Mouse (Mus musculus) limb, embryonic 12.5 days (tissue): ENCODE results near the gene Lyzl6. TPM values are rescaled to one million over a fixed set of nuclear protein-coding genes. Genes with fewer than 3 reads are reported as not detected.
"Not testable (repeated sequence)": the region's sequence is repeated elsewhere in the genome, so short reads cannot be mapped to it uniquely, and the experiment has no call there.

ENCODE experiments used
- ATAC-seq: fragments of 200-750 bp; cut with Nextera tagmentation; 2 replicates; pipeline ENCODE4 v1.8.0; 2017; ENCODE audit warnings: low read depth, moderate TSS enrichment; ENCODE audit not compliant: insufficient number of reproducible peaks, insufficient read depth, low FRiP score, low TSS enrichment
- H3K27ac ChIP-seq: fragments of 300-500 bp; sonication (generic); 2 replicates; pipeline ENCODE4 v1.5.1; 2016; ENCODE audit warnings: mild to moderate bottlenecking, moderate library complexity
- H3K27me3 ChIP-seq: fragments of 300-500 bp; sonication (generic); 2 replicates; pipeline ENCODE4 v1.6.1; 2016; ENCODE audit warnings: mild to moderate bottlenecking, moderate library complexity
- H3K36me3 ChIP-seq: fragments of 300-500 bp; sonication (generic); 2 replicates; pipeline ENCODE4 v1.6.1; 2016; ENCODE audit warnings: mild to moderate bottlenecking, moderate library complexity
- H3K4me1 ChIP-seq: fragments of 300-500 bp; sonication (generic); replicated peaks from 2 replicates; pipeline ENCODE4 v1.6.1; 2016
- H3K4me2 ChIP-seq: fragments of 300-500 bp; sonication (generic); 2 replicates; pipeline ENCODE4 v1.6.1; 2016; ENCODE audit warnings: mild to moderate bottlenecking, moderate library complexity
- H3K4me3 ChIP-seq: fragments of 300-500 bp; sonication (generic); replicated peaks from 2 replicates; pipeline ENCODE4 v1.5.1; 2016; ENCODE audit warnings: mild to moderate bottlenecking
- H3K9ac ChIP-seq: fragments of 300-500 bp; sonication (generic); replicated peaks from 2 replicates; pipeline ENCODE4 v1.6.1; 2016; ENCODE audit warnings: mild to moderate bottlenecking, moderate library complexity
- H3K9me3 ChIP-seq: fragments of 300-500 bp; sonication (generic); 2 replicates; pipeline ENCODE4 v1.6.1; 2016; ENCODE audit warnings: mild to moderate bottlenecking, moderate library complexity
- WGBS: fragments of 180-500 bp; shearing (Covaris S2); methylation state at CpG from one replicate; pipeline ENCODE4 v1.1.7; 2016; 5-methylcytosine and 5-hydroxymethylcytosine counted together
- polyA plus RNA-seq: library from polyadenylated mRNA; unstranded; fragments of >200 nt; fragmentation: Nextera tagmentation; extraction: Ambion mirVana; gene quantifications from 2 replicates; pipeline ENCODE4 v1.2.1, GENCODE M21; 2016

The Lyzl6 gene
- polyA plus RNA-seq, result not detected in 2 replicates

GRCm38 (mm10) chr11:103638790-103639189 is at the start of gene Lyzl6:
Lyzl6 (minus strand) TSS chr11:103638890.
- ATAC-seq, result no peak
- no peak within 1 kb of the TSS for H3K4me3 ChIP-seq
- no peaks in the 10 kb centered on the region for H3K36me3 ChIP-seq
- H3K27ac ChIP-seq, result no peak within 1 kb of the TSS
- peak within 1 kb of the TSS; percentile 21; the same call in 1 of the 2 replicates for H3K4me2 ChIP-seq
- H3K4me1 ChIP-seq, result no peaks in the 10 kb centered on the region
- 72% methylated on average over 3 of the region's 3 CpGs for WGBS
- H3K9me3 ChIP-seq, result no peaks in the 10 kb centered on the region
- peaks cover 42% of the 10 kb centered on the region for H3K27me3 ChIP-seq
- H3K9ac ChIP-seq, result no peak within 1 kb of the TSS

GRCm38 (mm10) chr11:103686706-103687105 is 48.0 kb upstream of the Lyzl6 start:
- H3K27me3 ChIP-seq, result no peaks in the 10 kb centered on the region
- 76% methylated on average over 6 of the region's 6 CpGs for WGBS
- H3K36me3 ChIP-seq, result peaks cover 75% of the 10 kb centered on the region
- H3K4me2 ChIP-seq, result no peak overlapping the region
- no peak overlapping the region for H3K9ac ChIP-seq
- no peak for ATAC-seq
- no peaks in the 10 kb centered on the region for H3K9me3 ChIP-seq
- H3K27ac ChIP-seq, result no peak overlapping the region
- no peak overlapping the region for H3K4me3 ChIP-seq
- H3K4me1 ChIP-seq, result no peaks in the 10 kb centered on the region

GRCm38 (mm10) chr11:103685261-103685736 is 46.6 kb upstream of the Lyzl6 start:
- no peaks in the 10 kb centered on the region for H3K9me3 ChIP-seq
- no peak overlapping the region for H3K9ac ChIP-seq
- 94% methylated on average over 7 of the region's 7 CpGs for WGBS
- peaks cover 89% of the 10 kb centered on the region for H3K36me3 ChIP-seq
- no peak overlapping the region for H3K4me2 ChIP-seq
- no peak overlapping the region for H3K4me3 ChIP-seq
- H3K4me1 ChIP-seq, result no peaks in the 10 kb centered on the region
- no peaks in the 10 kb centered on the region for H3K27me3 ChIP-seq
- H3K27ac ChIP-seq, result no peak overlapping the region
- ATAC-seq, result no peak

- 88% methylated on average over 11 of the region's 11 CpGs for WGBS
- no peak for ATAC-seq
Measured at GRCm38 (mm10) chr11:103683667-103684334, 45.1 kb upstream of the Lyzl6 start.

GRCm38 (mm10) chr11:103677042-103677441 is 38.4 kb upstream of the Lyzl6 start:
- ATAC-seq, result not testable (repeated sequence)
- 40% methylated on average over 2 of the region's 2 CpGs for WGBS

More at GRCm38 (mm10) chr11:103683667-103684334, 45.1 kb upstream of the Lyzl6 start:
- H3K36me3 ChIP-seq, result peaks cover 98% of the 10 kb centered on the region
- H3K4me2 ChIP-seq, result no peak overlapping the region
- no peaks in the 10 kb centered on the region for H3K27me3 ChIP-seq
- H3K9ac ChIP-seq, result no peak overlapping the region
- H3K9me3 ChIP-seq, result no peaks in the 10 kb centered on the region
- H3K4me3 ChIP-seq, result no peak overlapping the region
- H3K4me1 ChIP-seq, result no peaks in the 10 kb centered on the region
- H3K27ac ChIP-seq, result no peak overlapping the region

GRCm38 (mm10) chr11:103675556-103675955 is 36.9 kb upstream of the Lyzl6 start:
- WGBS, result 33% methylated on average over 3 of the region's 3 CpGs
- H3K27me3 ChIP-seq, result no peaks in the 10 kb centered on the region
- no peaks in the 10 kb centered on the region for H3K9me3 ChIP-seq
- no peak overlapping the region for H3K4me3 ChIP-seq
- H3K4me1 ChIP-seq, result no peaks in the 10 kb centered on the region
- H3K9ac ChIP-seq, result no peak overlapping the region
- no peak overlapping the region for H3K27ac ChIP-seq
- peaks cover 49% of the 10 kb centered on the region for H3K36me3 ChIP-seq
- no peak overlapping the region for H3K4me2 ChIP-seq
- no peak for ATAC-seq

More at GRCm38 (mm10) chr11:103677042-103677441, 38.4 kb upstream of the Lyzl6 start:
- not testable (repeated sequence) for H3K9me3 ChIP-seq, H3K4me3 ChIP-seq, H3K27ac ChIP-seq, H3K27me3 ChIP-seq, H3K9ac ChIP-seq, H3K4me1 ChIP-seq, H3K4me2 ChIP-seq
- H3K36me3 ChIP-seq, result peaks cover 64% of the 10 kb centered on the region

GRCm38 (mm10) chr11:103666907-103667426 is 28.3 kb upstream of the Lyzl6 start:
- Histone ChIP-seq H3K4me3 (no peak overlapping the region), H3K36me3 (no peaks in the 10 kb centered on the region), H3K4me1 (peaks cover 19% of the 10 kb centered on the region), H3K9me3 (no peaks in the 10 kb centered on the region), H3K9ac (no peak overlapping the region), H3K4me2 (no peak overlapping the region), H3K27ac (no peak overlapping the region), H3K27me3 (peaks cover 8% of the 10 kb centered on the region; the same call in 1 of the 2 replicates)
- no peak for ATAC-seq
- WGBS, result 37% methylated on average over 13 of the region's 13 CpGs

GRCm38 (mm10) chr11:103666181-103666906 is 27.7 kb upstream of the Lyzl6 start:
- Histone ChIP-seq H3K36me3 (no peaks in the 10 kb centered on the region), H3K4me3 (no peak overlapping the region), H3K4me1 (peaks cover 19% of the 10 kb centered on the region), H3K27ac (no peak overlapping the region), H3K4me2 (no peak overlapping the region), H3K9me3 (no peaks in the 10 kb centered on the region), H3K27me3 (peaks cover 8% of the 10 kb centered on the region; the same call in 1 of the 2 replicates), H3K9ac (no peak overlapping the region)
- ATAC-seq, result no peak
- whole genome bisulfite sequencing, result 38% methylated on average over 10 of the region's 10 CpGs

- H3K27me3 ChIP-seq, result peaks cover 8% of the 10 kb centered on the region; the same call in 1 of the 2 replicates
- H3K9ac ChIP-seq, result no peak overlapping the region
- no peak overlapping the region for H3K27ac ChIP-seq
- H3K9me3 ChIP-seq, result no peaks in the 10 kb centered on the region
- H3K4me1 ChIP-seq, result peaks cover 19% of the 10 kb centered on the region
- no peak overlapping the region for H3K4me2 ChIP-seq
- H3K36me3 ChIP-seq, result no peaks in the 10 kb centered on the region
- H3K4me3 ChIP-seq, result no peak overlapping the region
- no peak for ATAC-seq
- WGBS, result 77% methylated on average over 1 of the region's 1 CpGs
Measured at GRCm38 (mm10) chr11:103665695-103666094, 27.0 kb upstream of the Lyzl6 start.

GRCm38 (mm10) chr11:103663119-103663518 is 24.4 kb upstream of the Lyzl6 start:
- WGBS, result 86% methylated on average over 8 of the region's 8 CpGs
- H3K4me2 ChIP-seq, result no peak overlapping the region
- H3K27me3 ChIP-seq, result peaks cover 10% of the 10 kb centered on the region
- ATAC-seq, result no peak
- H3K27ac ChIP-seq, result no peak overlapping the region
- H3K9me3 ChIP-seq, result no peaks in the 10 kb centered on the region
- no peaks in the 10 kb centered on the region for H3K36me3 ChIP-seq
- H3K4me3 ChIP-seq, result no peak overlapping the region
- H3K4me1 ChIP-seq, result peaks cover 19% of the 10 kb centered on the region
- H3K9ac ChIP-seq, result no peak overlapping the region

- H3K4me3 ChIP-seq, result no peak overlapping the region
- H3K27ac ChIP-seq, result no peak overlapping the region
- H3K4me2 ChIP-seq, result no peak overlapping the region
- no peaks in the 10 kb centered on the region for H3K36me3 ChIP-seq
- ATAC-seq, result no peak
- H3K27me3 ChIP-seq, result peaks cover 14% of the 10 kb centered on the region
- H3K9ac ChIP-seq, result no peak overlapping the region
- H3K9me3 ChIP-seq, result no peaks in the 10 kb centered on the region
- 85% methylated on average over 5 of the region's 5 CpGs for WGBS
- H3K4me1 ChIP-seq, result peaks cover 18% of the 10 kb centered on the region
Measured at GRCm38 (mm10) chr11:103662546-103662945, 23.9 kb upstream of the Lyzl6 start.
